Mouse (Mus musculus): ENCODE measurements at regions not wholly inside any gene's neighbourhood (a gene's known extent, or its start where the extent isn't known, plus 50 kb on each side); places are given as distances from the start of the nearest gene placed in this dataset.

DNA sequence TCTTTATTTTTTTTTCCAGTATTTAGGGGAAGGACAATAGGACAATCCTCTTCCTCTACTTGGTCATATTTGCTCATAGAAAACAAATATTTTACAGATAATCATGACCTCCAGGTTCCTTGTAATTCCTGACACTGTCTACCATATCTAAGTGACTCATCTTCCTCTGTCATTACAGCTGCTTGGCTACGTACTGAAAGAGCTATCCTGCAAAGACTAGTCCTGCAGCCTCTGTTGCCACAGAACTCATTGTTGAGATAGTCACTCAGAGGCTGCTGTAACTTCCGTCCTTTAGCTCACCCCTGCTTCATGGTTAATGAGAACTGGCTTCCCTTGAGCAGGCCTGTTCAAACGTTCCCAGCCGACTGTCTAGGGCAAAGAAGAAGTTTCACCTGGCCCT is 93.7 kb upstream of the Tsc22d2 start:
- no peak for DNase-seq

DNA sequence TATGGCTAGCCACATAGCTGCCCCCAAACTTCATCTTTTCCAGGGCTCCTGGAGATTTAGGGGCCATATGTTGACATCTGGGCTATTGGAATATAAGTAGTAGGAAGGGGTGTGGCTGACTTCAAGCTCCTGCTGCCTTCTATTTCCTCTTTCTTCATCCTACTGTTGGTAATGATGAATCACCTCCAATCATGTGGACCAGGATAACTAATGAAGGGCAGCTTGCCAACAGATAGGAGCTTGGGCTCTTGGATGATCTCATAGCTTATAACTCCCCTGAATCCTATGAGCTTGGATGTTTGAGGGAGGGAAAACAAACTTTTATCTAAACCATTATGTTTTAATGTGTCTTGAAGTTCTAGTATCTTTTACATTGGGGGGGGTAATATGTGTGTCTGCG is 92.2 kb upstream of the Tsc22d2 start:
- DNase-seq: no peak

DNA sequence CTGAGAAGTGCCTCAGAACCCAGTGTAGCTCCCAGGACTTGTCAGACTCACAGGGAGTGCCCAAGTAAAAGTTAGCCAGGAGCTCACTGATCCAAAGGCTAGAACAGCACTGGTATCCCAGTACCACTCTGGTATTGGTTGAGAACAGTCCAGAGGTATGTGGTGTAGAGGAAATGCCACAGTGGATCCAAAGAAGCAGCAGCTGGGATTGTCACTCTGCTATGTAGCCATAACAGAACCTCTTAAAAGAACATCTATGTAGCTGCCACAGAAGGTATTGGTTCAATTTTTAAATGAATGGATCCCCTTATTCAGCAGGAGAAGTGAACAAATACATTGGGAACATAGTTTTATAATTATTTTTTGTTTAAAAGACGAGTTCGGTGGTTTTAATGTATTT is 86.8 kb upstream of the Tsc22d2 start:
- no peak for DNase-seq

DNA sequence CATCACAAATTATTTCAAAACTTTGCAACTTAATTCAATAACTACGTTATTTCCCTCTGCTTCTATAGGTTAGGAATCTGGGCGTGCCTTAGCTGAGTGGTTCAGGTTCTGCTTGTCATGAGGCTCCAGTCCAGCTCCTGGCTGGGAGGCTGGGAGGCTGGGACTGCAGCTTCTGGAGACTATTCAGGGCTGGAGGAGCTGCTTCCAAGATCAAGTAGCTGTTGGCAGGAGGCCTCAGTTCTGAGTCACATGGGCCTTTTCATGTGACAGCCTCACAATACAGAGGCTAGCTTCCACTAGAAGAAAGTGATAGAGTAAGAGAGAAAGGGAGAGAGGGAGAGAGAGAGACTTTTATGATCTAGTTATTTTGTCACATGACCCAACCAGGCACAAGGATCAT is 84.3 kb upstream of the Tsc22d2 start:
- peak; percentile 50 to 67 for DNase-seq

DNA sequence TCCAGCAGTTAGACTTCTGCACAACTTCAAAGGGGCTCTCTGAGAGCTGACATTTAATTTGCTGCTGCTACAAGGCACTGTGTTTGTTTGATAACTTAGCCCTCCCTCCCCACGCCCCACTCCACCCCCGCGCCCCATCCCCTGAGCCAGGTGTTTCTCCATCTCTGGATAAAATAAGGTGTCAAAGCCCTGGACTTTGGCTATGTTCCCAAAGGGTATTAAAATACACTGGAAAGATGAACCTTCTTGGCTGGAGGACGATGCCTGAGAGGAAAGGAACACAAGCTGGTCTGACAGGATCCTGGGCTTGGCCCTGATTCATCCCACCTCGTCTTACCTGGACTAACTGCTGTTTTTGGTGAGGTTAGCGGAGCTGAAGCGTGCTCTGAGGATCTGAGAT is 80.5 kb upstream of the Tsc22d2 start:
- no peak for DNase-seq

DNA sequence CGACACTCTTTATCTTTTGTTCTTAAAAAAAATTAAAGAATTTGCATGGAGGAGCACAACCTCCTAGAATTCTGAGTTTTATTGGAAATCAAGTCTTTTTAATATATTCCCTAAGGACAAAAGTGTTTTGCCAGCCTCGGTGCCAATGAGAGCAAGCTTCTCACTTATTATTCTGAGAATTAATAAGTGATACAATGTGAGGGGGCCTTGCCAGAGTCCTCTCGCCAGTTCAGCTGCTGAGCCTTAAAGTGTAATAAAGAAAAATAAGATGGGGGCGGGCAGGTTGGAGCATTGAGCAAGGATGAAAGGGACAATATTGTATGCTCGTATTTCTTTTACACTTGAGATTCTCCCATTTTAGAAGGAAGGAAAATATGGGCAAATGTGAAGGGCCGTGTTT is 79.2 kb upstream of the Tsc22d2 start:
- DNase-seq: no peak

DNA sequence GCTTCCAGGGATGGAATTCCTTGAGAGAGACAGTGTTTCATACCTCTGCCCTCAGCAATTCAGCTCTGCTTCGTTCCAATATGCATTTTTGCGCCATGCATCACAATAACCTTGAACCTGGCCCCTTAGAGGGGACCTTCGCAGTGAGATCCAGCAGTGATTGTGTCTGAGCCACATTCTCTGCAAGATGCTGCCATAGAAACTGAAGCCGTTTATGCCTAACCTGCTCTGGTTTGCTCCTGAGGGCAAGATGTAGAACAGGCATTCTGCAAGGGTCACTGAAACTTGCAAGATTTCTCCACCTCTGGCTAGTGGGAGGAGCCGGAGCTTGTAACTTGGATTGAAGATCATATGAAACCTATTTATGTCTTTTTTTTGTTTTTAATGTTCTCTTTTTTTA is 78.4 kb upstream of the Tsc22d2 start:
- DNase-seq: no peak

DNA sequence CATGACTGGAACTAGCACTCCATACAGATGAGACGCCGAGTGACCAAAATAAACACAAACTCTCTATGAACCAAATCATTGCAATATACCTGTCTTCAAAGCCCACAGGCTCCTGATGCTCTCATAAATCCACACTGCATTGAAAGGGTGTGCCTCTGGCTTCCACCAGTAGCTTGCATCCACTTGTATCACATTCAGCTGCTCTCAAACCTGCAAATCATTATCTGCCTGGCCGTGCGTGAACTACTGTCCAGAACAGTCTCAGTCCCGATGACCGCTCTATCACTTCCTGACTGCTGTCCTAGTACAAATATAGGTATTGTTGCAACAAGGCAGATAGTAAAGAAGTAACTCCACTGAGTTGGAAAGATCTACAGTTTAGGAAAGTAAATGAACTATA is 77.9 kb upstream of the Tsc22d2 start:
- no peak for DNase-seq

DNA sequence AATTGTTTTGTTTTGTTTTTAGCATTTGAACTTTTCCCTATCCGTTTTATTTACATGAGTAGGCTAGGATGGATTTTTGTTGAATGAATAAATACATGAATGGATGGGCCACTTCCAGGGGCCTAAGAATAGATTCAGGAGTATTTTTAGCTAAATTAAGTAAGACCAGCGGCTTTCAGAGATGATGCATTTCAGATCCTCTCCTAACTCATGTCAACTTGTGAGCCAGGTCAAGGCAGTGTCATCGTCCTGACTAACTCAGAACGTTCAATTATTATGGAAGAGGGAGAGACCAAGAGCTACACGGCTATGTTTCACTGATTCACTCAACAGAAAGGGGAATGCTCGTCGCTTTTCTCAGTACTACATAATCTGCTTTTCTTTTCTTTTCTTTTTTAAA is 75.5 kb upstream of the Tsc22d2 start:
- DNase-seq: no peak

DNA sequence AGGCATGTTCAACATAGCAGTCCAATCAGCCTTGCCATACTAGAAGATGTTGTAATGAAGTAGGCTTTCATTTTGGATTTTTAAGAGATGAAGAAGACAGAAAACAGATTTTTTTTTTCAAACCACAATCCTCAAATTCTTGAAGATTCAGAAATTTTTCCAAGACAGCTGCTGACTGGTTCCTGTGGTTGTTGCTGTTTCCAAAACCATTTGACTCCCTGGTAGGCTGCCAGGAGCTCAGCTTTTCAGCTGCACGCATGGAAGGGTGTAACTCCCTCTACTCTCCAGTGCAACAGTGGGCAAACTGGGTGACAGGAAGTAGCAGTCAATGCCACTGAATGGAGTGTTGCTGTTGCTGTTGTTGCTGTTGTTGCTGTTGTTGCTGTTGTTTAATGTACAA is 72.4 kb upstream of the Tsc22d2 start:
- no peak for DNase-seq

DNA sequence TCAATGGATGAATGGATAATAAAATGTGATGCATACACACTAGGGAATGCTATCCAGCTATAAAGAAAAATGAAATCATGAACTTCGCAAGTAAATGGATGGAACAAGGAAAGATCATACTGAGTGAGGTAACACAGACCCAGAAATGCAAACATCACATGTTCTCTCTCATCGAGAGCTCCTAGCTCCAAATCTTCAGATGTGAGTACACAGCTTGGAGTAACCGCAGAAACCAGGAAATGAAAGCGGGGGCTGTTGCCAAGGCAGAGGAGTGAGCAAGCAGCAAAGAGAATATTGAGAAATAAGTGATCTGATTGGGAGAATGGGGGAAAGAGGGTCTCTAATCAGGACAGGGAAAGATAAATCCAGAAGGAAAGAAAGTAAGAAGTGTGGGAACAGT is 52.0 kb upstream of the Tsc22d2 start:
- peak; percentile 28 to 50 for DNase-seq

DNA sequence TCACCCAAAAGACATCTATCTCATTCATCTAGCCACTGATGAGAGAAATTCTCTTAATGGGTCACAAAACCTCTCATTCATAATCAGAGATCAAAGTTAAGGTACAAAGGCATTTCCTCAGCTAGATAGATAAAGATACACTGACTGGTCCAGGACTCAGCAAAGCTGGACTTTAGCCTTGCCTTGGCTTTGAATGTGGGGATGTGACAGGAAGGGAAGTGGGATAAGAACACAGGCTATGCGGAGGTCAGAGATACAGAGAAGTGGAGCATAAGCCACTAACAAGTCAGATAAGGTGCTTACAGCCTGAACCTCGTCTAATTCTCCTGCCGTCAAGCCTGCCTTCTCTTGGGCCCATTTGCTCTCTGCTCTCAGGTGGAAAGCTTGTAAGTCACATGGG is 50.0 kb upstream of the Tsc22d2 start:
- DNase-seq: no peak

Measured in lung, postnatal 4 days (tissue).